Mouse (Mus musculus): ENCODE measurements around the gene Hoxa7. TPM values are rescaled to one million over a fixed set of nuclear protein-coding genes. Genes with fewer than 3 reads are reported as not detected.

Hoxa7 gene
- not detected in 2 replicates for polyA plus RNA-seq (2015; fragmentation: Nextera tagmentation; extraction: Ambion mirVana)

DNA sequence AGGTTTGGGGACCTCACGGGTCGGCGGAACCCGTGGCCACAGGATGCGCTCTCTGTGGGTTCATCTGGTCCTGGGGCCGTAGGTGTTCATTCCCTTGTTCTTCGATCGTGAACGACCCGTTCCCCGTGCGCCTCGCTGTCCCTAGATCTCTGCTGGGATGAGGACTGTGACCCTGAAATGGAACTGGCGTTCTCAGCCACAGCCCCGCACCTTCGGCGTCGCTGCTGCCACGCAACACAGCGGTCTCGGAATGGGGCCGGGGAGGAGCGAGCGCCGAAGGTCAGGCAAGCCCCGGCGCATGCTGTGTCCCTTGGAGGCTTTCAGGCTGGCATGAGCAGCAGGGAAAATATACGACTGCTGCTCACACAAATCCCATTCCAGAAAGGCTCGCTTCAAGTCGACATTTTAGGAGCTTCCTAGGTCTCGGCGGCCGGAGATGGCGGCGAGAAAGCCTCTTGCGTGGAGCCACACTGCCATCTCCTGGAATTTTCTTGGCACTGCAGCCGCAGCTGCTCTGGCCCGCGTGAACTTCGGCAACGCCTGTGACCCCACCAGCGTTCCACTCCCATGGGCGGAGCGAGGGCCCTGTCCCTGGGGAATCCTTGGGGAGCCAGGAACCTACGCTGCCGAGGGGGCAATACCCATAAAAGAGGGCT, at the start of gene Hoxa7:
Hoxa7 (minus strand) TSS at position 518 of the 656 bp plus-strand sequence.
- Histone ChIP-seq H3K4me2 (replicated peaks) (peak within 1 kb of the TSS; percentile 78), H3K9ac (replicated peaks) (peak within 1 kb of the TSS; percentile 43), H3K9me3 (no peaks in the 10 kb centered on the region), H3K27ac (replicated peaks) (no peak within 1 kb of the TSS), H3K4me3 (peak within 1 kb of the TSS; percentile 46), H3K4me1 (peaks cover 17% of the 10 kb centered on the region), H3K36me3 (no peaks in the 10 kb centered on the region), H3K27me3 (peaks cover 100% of the 10 kb centered on the region)
- ATAC-seq (replicated peaks): peak; percentile 53
- WGBS: 2% methylated on average over 46 of the region's 46 CpGs

DNA sequence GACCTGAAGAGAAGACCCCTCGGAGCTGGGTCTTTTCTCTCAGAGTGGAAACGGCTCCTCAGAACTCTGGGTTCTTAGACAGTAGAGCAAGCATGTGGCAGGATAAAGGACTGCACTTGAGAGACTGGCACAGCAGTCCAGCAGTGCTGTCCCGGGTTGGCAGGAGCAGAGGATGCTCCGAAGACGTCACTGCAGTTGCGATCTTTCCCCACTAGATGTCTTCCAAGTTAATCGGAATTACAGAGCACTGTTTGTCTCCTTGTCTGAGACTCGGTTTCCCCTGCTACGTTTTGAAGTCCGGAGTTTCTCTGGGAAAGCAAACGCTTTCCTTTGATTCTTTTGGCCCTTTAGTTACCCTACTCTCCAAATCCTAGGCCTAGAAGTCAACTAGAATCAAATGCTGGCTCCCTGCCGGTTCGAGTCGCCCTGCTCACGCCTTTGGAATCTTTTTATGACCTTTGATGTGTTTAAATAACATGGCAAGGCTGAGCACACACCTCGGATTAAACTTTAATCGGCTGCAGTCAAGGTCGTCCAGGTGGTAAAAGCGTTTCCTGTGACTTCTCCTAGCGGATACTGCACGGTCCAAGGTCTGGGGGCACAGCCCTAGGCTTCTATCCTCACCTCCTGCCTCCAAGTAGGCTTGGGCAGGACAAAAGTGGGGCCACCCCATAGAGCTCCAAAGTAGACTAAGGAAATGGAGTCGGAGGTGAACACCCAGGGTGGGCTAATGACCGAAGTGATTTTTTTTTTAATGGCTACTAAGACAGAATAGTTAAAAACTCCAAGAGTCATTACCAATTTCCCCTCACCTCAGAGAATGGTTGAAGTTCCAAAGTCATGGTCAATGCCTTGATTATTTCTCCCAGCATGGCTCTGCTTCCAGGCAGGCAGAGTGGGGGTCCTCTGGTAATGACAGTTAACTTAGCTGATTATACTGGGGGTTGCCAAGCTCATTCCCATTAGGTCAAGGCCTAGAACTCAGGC, 49.1 kb upstream of the Hoxa7 start:
- no peak for ATAC-seq (replicated peaks)

DNA sequence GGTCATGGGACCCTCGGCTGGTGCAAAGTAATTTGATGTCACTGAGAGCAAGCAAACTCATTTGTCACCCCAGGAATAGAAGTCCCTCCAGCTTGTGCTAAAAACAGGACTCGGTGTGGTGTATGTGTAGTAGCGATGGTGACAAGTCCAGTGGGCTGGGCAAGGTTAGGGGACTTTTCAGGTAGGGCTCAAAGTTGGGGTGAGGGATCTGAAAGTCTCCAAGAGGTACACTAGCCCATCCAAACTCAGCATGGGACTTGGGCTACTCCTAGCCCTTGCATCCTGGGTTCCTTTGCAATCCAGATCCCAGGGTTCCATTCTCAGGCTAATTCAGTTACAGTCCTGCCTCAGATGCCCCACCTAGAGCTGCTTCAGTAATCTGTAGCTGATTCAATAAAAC, 47.1 kb upstream of the Hoxa7 start:
- WGBS: 5% methylated on average over 3 of the region's 3 CpGs

More for the DNA sequence above, 49.1 kb upstream of the Hoxa7 start:
- Histone ChIP-seq H3K4me2 (replicated peaks) (no peak overlapping the region), H3K36me3 (no peaks in the 10 kb centered on the region), H3K9ac (replicated peaks) (no peak overlapping the region), H3K4me3 (no peak overlapping the region), H3K4me1 (no peaks in the 10 kb centered on the region), H3K27ac (replicated peaks) (no peak overlapping the region), H3K27me3 (peaks cover 96% of the 10 kb centered on the region), H3K9me3 (no peaks in the 10 kb centered on the region)
- 6% methylated on average over 23 of the region's 23 CpGs for WGBS

DNA sequence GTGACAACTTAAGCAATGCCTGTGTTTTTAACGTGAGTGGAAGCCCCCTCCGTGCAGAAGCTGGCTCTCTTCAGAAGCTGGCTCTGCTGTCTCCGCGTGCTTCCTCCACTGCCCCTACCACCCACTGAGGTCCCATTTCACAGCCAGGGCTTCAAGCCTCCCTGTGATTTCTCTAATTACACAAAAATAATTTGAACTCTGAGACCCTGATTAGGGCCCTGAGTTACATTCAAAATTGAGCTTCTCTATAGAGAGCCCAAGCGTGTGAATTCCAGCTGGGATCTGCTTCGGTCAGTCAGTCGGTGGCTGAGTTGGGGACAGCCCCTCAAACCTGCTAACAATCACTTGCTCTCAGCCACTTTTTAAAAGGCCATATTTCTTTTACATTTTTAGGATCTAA, 46.7 kb upstream of the Hoxa7 start:
- no peak overlapping the region for H3K4me2 ChIP-seq (replicated peaks)
- H3K9ac ChIP-seq (replicated peaks): no peak overlapping the region
- no peak overlapping the region for H3K27ac ChIP-seq (replicated peaks)
- H3K9me3 ChIP-seq: no peaks in the 10 kb centered on the region
- H3K4me1 ChIP-seq: no peaks in the 10 kb centered on the region
- no peak for ATAC-seq (replicated peaks)
- WGBS: under 1% methylated on average over 7 of the region's 7 CpGs
- no peak overlapping the region for H3K4me3 ChIP-seq
- no peaks in the 10 kb centered on the region for H3K36me3 ChIP-seq
- H3K27me3 ChIP-seq: peaks cover 96% of the 10 kb centered on the region

More for the DNA sequence above, 47.1 kb upstream of the Hoxa7 start:
- Histone ChIP-seq H3K27ac (replicated peaks) (no peak overlapping the region), H3K4me1 (no peaks in the 10 kb centered on the region), H3K27me3 (peaks cover 96% of the 10 kb centered on the region), H3K9me3 (no peaks in the 10 kb centered on the region), H3K9ac (replicated peaks) (no peak overlapping the region), H3K4me2 (replicated peaks) (no peak overlapping the region), H3K36me3 (no peaks in the 10 kb centered on the region), H3K4me3 (no peak overlapping the region)
- no peak for ATAC-seq (replicated peaks)

GRCm38 (mm10) chr6:52267691-52268090, 46.0 kb upstream of the Hoxa7 start:
- Histone ChIP-seq H3K4me3 (no peak overlapping the region), H3K4me1 (no peaks in the 10 kb centered on the region), H3K27ac (replicated peaks) (no peak overlapping the region), H3K27me3 (peaks cover 95% of the 10 kb centered on the region), H3K9ac (replicated peaks) (no peak overlapping the region), H3K36me3 (no peaks in the 10 kb centered on the region), H3K9me3 (no peaks in the 10 kb centered on the region), H3K4me2 (replicated peaks) (no peak overlapping the region)
- ATAC-seq (replicated peaks): no peak
- WGBS: 7% methylated on average over 3 of the region's 3 CpGs

DNA sequence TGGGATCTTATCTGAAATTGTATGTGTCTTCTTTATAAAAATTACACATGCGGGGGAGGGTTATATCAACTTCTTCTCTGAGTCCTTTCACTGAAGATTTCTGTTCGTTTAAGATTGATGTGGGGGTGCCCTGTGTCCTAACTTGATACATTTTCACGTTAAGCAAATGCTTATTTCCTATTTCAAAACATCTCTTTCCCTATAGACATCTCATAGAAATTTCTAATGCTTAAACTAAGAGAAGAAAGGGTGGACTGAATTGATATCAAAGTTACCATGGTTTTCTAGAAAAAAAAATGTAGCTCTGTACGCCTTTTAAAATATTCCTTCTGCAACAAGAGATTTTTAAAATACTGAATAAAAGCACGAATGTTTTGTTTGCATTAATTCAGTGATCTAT, 45.6 kb upstream of the Hoxa7 start:
- no peak overlapping the region for H3K4me3 ChIP-seq
- WGBS: 13% methylated on average over 5 of the region's 5 CpGs

GRCm38 (mm10) chr6:52266666-52266985, 45.0 kb upstream of the Hoxa7 start:
- Histone ChIP-seq H3K27ac (replicated peaks) (no peak overlapping the region), H3K4me2 (replicated peaks) (no peak overlapping the region), H3K4me3 (no peak overlapping the region), H3K4me1 (no peaks in the 10 kb centered on the region), H3K9ac (replicated peaks) (no peak overlapping the region), H3K27me3 (peaks cover 97% of the 10 kb centered on the region), H3K9me3 (no peaks in the 10 kb centered on the region), H3K36me3 (no peaks in the 10 kb centered on the region)
- WGBS: 2% methylated on average over 9 of the region's 9 CpGs
- ATAC-seq (replicated peaks): no peak

More for the DNA sequence above, 45.6 kb upstream of the Hoxa7 start:
- no peak overlapping the region for H3K9ac ChIP-seq (replicated peaks)
- ATAC-seq (replicated peaks): no peak
- H3K4me1 ChIP-seq: no peaks in the 10 kb centered on the region
- no peaks in the 10 kb centered on the region for H3K9me3 ChIP-seq
- no peaks in the 10 kb centered on the region for H3K36me3 ChIP-seq
- H3K27me3 ChIP-seq: peaks cover 95% of the 10 kb centered on the region
- H3K27ac ChIP-seq (replicated peaks): no peak overlapping the region
- H3K4me2 ChIP-seq (replicated peaks): no peak overlapping the region

- no peaks in the 10 kb centered on the region for H3K9me3 ChIP-seq
- no peak overlapping the region for H3K9ac ChIP-seq (replicated peaks)
- no peaks in the 10 kb centered on the region for H3K4me1 ChIP-seq
- no peak for ATAC-seq (replicated peaks)
- H3K4me2 ChIP-seq (replicated peaks): no peak overlapping the region
- H3K4me3 ChIP-seq: no peak overlapping the region
- H3K27ac ChIP-seq (replicated peaks): no peak overlapping the region
- H3K36me3 ChIP-seq: no peaks in the 10 kb centered on the region
- peaks cover 96% of the 10 kb centered on the region for H3K27me3 ChIP-seq
- 1% methylated on average over 19 of the region's 19 CpGs for WGBS
Observed at GRCm38 (mm10) chr6:52265913-52266665, 44.4 kb upstream of the Hoxa7 start.

GRCm38 (mm10) chr6:52265306-52265912, 43.8 kb upstream of the Hoxa7 start:
- no peak overlapping the region for H3K27ac ChIP-seq (replicated peaks)
- H3K9me3 ChIP-seq: no peaks in the 10 kb centered on the region
- H3K4me3 ChIP-seq: no peak overlapping the region
- no peaks in the 10 kb centered on the region for H3K36me3 ChIP-seq
- 1% methylated on average over 18 of the region's 18 CpGs for WGBS
- H3K9ac ChIP-seq (replicated peaks): no peak overlapping the region
- ATAC-seq (replicated peaks): no peak
- H3K4me2 ChIP-seq (replicated peaks): no peak overlapping the region
- peaks cover 95% of the 10 kb centered on the region for H3K27me3 ChIP-seq
- peaks cover 6% of the 10 kb centered on the region for H3K4me1 ChIP-seq

DNA sequence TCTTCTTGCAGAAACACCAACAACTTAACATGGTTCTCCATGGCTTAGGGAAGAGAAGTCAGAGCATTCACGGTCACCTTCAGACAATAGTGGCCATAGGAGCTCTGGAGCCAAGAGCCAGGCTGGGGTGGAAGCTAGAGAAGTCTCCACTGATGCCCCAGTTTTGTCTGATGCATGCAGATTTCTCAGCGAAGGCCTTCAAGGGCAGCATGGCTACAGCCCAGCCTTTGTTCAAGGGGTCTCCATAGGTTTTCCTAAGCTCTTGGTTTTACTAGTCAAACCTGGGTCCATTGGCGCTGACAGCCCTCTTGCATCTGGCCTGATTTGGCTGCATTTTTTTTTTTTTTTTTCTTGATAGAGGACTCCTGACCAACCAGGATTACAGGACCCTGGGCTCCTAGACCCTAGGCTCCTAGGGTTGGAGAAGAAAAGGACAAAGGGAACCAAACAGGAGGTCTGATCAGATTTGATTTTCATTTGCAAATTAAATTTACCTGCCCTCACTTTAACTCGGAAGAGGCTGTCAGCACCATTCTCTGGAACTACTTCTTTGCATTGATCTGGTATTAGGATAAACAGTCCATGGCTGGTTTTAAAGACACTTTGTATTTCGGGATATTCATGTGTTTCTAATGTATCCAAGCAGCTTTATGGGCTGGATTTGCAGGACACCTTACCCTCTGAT, 42.6 kb upstream of the Hoxa7 start:
- H3K27ac ChIP-seq (replicated peaks): no peak overlapping the region
- no peak overlapping the region for H3K9ac ChIP-seq (replicated peaks)
- ATAC-seq (replicated peaks): no peak

DNA sequence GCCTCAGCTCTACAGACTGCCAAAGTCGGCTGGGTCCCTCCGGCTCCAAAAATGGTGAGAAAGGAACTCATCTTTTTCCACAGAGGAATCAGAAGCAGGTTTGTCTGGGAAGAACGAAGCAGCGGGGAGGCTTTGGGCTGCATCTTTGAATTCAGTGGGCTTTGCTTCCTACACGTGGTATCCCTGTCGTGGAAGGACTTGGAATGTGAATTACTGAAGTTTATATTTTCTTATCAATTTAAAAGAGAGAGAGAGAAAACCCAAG, 41.6 kb upstream of the Hoxa7 start:
- peaks cover 92% of the 10 kb centered on the region for H3K27me3 ChIP-seq
- H3K36me3 ChIP-seq: no peaks in the 10 kb centered on the region
- no peak overlapping the region for H3K9ac ChIP-seq (replicated peaks)
- H3K27ac ChIP-seq (replicated peaks): no peak overlapping the region
- no peak overlapping the region for H3K4me2 ChIP-seq (replicated peaks)
- no peaks in the 10 kb centered on the region for H3K9me3 ChIP-seq
- no peak for ATAC-seq (replicated peaks)
- WGBS: 1% methylated on average over 6 of the region's 6 CpGs
- peaks cover 11% of the 10 kb centered on the region for H3K4me1 ChIP-seq
- no peak overlapping the region for H3K4me3 ChIP-seq

More for the DNA sequence above, 42.6 kb upstream of the Hoxa7 start:
- Histone ChIP-seq H3K27me3 (peaks cover 92% of the 10 kb centered on the region), H3K4me1 (peaks cover 11% of the 10 kb centered on the region), H3K4me2 (replicated peaks) (no peak overlapping the region), H3K4me3 (no peak overlapping the region), H3K36me3 (no peaks in the 10 kb centered on the region), H3K9me3 (no peaks in the 10 kb centered on the region)
- 3% methylated on average over 5 of the region's 5 CpGs for WGBS
